Mouse (Mus musculus) pancreas, adult 10 weeks (tissue): Measurements from ENCODE around the gene Chit1. TPM values are rescaled to one million over a fixed set of nuclear protein-coding genes. Genes with fewer than 3 reads are reported as not detected.

Source experiments
- polyA plus RNA-seq: library from polyadenylated mRNA; stranded (reverse); fragments of 350-450 nt; fragmentation: Illumina TruSeq; extraction: RNeasy Lipid Tissue Mini Kit (QIAGEN cat#74804); gene quantifications from one replicate; pipeline ENCODE4 v1.2.3, GENCODE M21; 2015; ENCODE audit warnings: low read depth, low replicate concordance; ENCODE audit not compliant: insufficient read depth

Gene Chit1
- polyA plus RNA-seq: not detected

DNA sequence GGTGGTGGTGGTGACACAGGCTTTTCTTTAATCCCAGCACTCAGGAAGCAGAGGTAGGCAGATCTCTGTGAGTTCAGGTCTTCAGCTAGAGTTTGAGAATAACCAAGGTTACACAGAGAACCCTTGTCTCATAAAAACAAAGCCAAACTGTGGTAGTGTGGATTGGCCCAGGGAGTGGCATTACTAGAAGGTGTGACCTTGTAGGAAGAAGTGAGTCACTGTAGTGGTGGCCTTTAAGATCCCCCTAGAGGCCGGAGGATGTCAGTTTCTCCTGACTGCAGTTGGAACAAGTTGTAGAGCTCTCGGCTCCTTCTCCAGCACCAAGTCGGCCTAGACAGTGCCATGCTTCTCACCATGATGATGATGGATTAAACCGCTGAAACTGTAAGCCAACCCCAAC lies at the start of gene Chit1:
Gene Chit1, plus strand, starts transcription at position 264 of the 400 bp plus-strand sequence.

DNA sequence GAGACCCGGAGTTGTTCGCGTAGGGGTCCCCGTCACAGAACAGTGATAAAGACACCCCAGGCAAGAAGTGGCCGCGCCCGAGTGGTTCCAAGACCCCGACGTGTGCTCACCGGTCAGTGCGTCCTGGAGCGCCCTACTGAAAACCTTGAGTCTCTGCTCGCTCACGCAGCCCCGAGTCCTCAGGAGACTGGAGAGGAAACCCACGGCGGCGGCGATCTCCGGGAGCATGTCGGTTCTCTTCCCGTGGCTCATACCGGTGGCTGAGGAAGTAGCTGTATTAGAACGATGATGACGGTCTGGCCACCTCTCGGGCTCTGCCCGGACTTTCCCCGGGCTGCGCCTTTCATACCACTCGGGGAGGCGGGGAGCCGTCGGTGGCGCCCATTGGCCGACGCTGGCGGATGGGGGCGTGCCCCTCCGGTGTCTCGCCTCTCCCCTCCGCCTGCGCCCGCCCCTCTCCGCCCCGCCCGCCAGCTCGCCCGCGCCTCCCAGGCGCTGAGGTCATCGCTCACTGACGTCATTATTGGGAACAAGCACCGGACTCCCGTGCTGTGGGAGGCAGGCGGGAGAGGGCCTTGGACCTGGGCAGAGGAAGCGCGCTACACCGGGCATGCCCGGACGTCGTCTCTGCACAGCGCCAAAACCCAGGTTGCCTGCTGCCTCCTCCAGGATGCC lies 32.1 kb upstream of the Chit1 start, which contains the start of gene Btg2:
Gene Btg2, minus strand, starts transcription at position 319 of the 675 bp plus-strand sequence.

DNA sequence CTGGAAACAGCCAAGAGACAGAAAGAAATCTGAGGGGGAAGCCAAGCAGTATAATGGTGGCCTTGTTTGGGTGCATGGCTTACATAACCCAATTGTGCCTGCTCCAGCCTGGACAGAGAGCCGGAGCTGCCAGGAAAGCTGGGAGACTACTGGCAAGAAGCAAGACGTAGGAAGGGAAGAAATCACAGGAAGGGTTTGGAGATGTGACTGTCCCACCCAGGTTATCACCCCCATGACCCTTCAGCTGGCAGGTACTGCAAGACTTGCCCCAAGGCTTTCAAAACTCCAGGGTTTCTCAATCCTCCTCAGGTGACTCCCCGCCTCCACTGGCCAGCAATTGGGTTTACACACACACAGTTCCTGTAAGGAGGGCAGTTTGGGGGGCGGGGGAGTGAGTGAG lies 71.0 kb downstream of the Chit1 start, which contains the start of gene Chil1:
Gene Chil1, plus strand, starts transcription at position 152 of the 400 bp plus-strand sequence.

DNA sequence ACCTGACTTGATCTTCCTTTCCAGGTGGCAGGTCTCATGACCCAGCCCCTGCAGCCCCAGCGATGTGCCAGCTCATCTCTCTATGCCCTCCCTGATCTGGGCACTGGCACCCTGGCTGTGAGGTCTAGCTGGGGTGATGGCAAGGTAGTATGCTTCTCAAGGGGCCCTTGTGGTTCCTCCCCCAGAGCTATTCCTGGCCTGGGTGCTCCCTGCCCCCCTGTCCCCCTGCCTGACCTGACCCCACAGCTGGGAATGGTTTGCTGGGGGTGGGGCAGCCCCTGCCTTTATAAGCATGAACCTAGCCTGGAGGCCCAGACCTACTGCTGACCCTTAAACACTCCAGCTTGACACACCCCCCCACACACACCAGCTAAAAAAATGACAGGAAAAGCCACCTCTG lies 82.1 kb downstream of the Chit1 start, which contains the start of gene Mybph:
Gene Mybph, plus strand, starts transcription at position 323 of the 400 bp plus-strand sequence.

Other genes with a start within 250 kb of the Chit1 start
- not detected for gene Optc, start 203.2 kb upstream of the Chit1 start, polyA plus RNA-seq
- gene Prelp, start 189.8 kb upstream of the Chit1 start, polyA plus RNA-seq: 20.3 TPM
- gene Fmod, start 74.0 kb upstream of the Chit1 start, polyA plus RNA-seq: 12.6 TPM
- gene Btg2, start 32.1 kb upstream of the Chit1 start, polyA plus RNA-seq: 26.2 TPM
- 0.83 TPM for gene Chil1, start 70.9 kb downstream of the Chit1 start, polyA plus RNA-seq
- gene Mybph, start 82.2 kb downstream of the Chit1 start, polyA plus RNA-seq: not detected
- gene Adora1, start 124.2 kb downstream of the Chit1 start, polyA plus RNA-seq: 2.9 TPM
- not detected for gene Myog, start 178.7 kb downstream of the Chit1 start, polyA plus RNA-seq
- 1.8 TPM for gene Ppfia4, start 221.7 kb downstream of the Chit1 start, polyA plus RNA-seq